Mouse (Mus musculus) megakaryocyte, embryonic 14.5 days (primary cell): ENCODE results near the gene Gm9040. TPM values are rescaled to one million over a fixed set of nuclear protein-coding genes. Genes with fewer than 3 reads are reported as not detected.

Experiments
- polyA plus RNA-seq: library from polyadenylated mRNA; stranded (reverse); fragments of >175 nt; gene quantifications from 2 replicates; pipeline ENCODE4 v1.2.3, GENCODE M21; 2012; ENCODE audit warnings: low replicate concordance; ENCODE audit not compliant: insufficient read depth

The Gm9040 gene
- polyA plus RNA-seq, 1 experiment: not detected

Other genes with a start within 250 kb of the Gm9040 start
- 11.5 and 54.4 TPM in 2 replicates for gene Mdm1, start 185.2 kb downstream of the Gm9040 start, polyA plus RNA-seq
- not detected in 2 replicates for gene Il22, start 122.0 kb downstream of the Gm9040 start, polyA plus RNA-seq
- gene Gm32717, start 86.2 kb downstream of the Gm9040 start, polyA plus RNA-seq: 0.16 TPM in 1 of 2 replicates, not detected in the other
- 0.16 TPM in 1 of 2 replicates, not detected in the other for gene Gm32802, start 68.3 kb downstream of the Gm9040 start, polyA plus RNA-seq
- not detected in 2 replicates for gene Iltifb, start 31.9 kb downstream of the Gm9040 start, polyA plus RNA-seq
- not detected in 2 replicates for gene Gm9044, start 5.4 kb upstream of the Gm9040 start, polyA plus RNA-seq
- not detected in 2 replicates for gene Gm9045, start 10.9 kb upstream of the Gm9040 start, polyA plus RNA-seq
- gene Gm9046, start 16.3 kb upstream of the Gm9040 start, polyA plus RNA-seq: not detected in 2 replicates
- not detected in 2 replicates for gene Gm9048, start 21.7 kb upstream of the Gm9040 start, polyA plus RNA-seq
- not detected in 2 replicates for gene Gm9049, start 27.1 kb upstream of the Gm9040 start, polyA plus RNA-seq
- not detected in 2 replicates for gene Ifng, start 114.1 kb upstream of the Gm9040 start, polyA plus RNA-seq